Mouse (Mus musculus) gonadal fat pad, adult 2 months (tissue): Measurements from ENCODE around the gene Tas2r120. TPM values are rescaled to one million over a fixed set of nuclear protein-coding genes. Genes with fewer than 3 reads are reported as not detected.
"Not testable (repeated sequence)": the region's sequence is repeated elsewhere in the genome, so short reads cannot be mapped to it uniquely, and the experiment has no call there.

Experiments used
- DNase-seq: peaks from one replicate; pipeline ENCODE4 v3.0.0-alpha.2; 2012; ENCODE audit warnings: low read depth
- polyA plus RNA-seq: library from polyadenylated mRNA; depleted of rRNA; stranded (reverse); fragments of >200 nt; gene quantifications from 2 replicates; pipeline ENCODE4 v1.2.3, GENCODE M21; 2012; rRNA removed

Tas2r120 gene
- polyA plus RNA-seq = not detected in 2 replicates

DNA sequence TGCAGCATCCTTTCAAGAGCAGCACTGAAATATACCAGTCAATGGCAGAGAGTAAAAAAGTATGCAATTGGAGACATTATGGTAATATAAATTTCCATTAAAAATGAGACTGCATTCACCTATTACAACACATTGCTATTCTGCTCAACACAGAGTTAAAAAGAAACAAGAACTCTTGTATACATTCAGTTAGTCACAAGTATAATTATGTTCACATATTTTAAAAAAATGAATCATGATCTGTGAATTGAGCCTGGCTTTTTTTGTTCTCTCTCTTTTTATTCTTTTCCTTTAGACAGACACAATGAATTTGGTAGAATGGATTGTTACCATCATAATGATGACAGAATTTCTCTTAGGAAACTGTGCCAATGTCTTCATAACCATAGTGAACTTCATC, at the start of gene Tas2r120:
Tas2r120 (plus strand) TSS at position 301 of the 400 bp plus-strand sequence.
- no peak for DNase-seq

DNA sequence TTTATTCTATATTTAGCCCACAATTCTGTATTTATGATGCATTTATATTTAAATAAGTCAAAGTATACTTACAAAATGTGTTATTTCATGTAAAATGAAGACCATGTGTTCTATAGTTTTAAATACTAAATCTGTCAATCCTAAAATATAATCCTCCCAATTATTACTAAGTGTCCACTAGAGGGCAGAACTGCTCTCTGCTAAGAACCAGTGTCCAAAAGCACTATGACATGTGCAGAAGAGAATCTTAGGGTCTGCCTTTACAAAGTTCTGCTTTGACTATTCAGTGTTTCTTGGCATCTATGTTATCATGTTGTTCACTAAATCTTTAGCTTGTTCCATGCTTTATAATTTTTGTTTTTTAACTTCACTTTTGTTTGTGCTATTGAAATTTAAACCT, 7.4 kb upstream of the Tas2r120 start:
- no peak for DNase-seq

DNA sequence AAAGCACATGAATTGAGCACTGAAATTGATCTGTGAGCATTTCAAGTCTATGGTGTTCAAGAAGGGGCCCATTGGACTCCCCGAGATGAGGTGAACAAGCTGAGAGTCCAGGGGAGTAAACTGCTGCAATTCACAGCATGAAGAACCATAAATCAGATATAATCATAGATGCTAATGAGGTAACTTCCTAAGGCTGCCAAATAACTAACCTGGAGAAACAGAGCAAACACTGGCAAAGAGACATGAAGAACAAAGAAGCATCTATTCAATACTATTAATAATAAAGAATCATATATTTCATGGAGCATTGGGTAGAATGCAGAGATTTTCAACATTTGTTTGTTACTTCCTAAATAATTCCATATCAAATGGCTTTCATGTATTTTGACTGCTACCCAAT, 5.3 kb upstream of the Tas2r120 start, which contains the start of gene A630073D07Rik:
A630073D07Rik (minus strand) TSS at position 101 of the 400 bp plus-strand sequence.
- DNase-seq = no peak

DNA sequence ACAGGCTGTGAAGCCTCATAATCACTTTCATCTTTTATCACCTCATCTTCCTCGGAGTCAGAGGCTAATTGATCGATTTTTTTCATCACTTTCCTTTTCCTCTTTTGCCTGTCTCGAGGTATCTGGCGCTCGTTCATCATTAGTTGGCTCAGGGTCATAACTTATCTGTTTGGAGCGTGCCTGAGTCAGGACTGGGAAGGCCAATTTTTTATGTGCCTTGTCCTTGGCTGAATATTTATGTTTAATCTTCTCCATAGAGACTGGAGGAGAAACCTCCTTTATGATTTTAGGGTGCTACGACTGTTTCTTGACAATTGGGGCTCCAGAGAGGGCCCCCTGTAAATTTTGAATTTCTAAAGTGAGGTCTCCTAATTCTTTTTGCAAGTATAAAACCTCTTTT, 34.8 kb downstream of the Tas2r120 start:
- not testable (repeated sequence) for DNase-seq

DNA sequence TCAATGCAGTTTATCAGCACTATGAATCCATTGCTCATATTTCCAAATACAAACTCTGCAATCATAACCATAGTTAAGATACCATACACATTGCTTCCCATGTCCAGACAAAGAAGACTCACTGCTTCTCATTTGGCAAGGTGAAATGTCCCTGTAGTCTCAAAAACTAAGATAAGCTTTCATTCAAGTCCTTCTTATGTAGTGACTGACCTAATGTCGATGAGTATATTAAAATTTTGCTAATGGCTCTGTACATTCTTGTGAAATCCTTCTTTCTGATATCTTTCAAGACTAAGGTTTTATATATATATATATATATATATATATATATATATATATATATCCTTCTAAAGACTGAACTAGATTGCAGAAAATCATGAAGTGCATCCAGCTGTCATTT, 44.2 kb downstream of the Tas2r120 start, which contains the start of gene Tas2r121:
Tas2r121 (minus strand) TSS at position 101 of the 400 bp plus-strand sequence.
- no peak for DNase-seq

Other genes starting within 250 kb of the Tas2r120 start
- gene Prh1, start 87.1 kb upstream of the Tas2r120 start, polyA plus RNA-seq = not detected in 2 replicates
- gene Prp2, start 61.0 kb upstream of the Tas2r120 start, polyA plus RNA-seq = not detected in 2 replicates
- gene A630073D07Rik, start 5.4 kb upstream of the Tas2r120 start, polyA plus RNA-seq = not detected in 2 replicates
- not detected in 2 replicates for gene Tas2r121, start 44.1 kb downstream of the Tas2r120 start, polyA plus RNA-seq
- not detected in 2 replicates for gene Tas2r122, start 55.0 kb downstream of the Tas2r120 start, polyA plus RNA-seq
- not detected in 2 replicates for gene Tas2r115, start 81.1 kb downstream of the Tas2r120 start, polyA plus RNA-seq
- not detected in 2 replicates for gene Tas2r124, start 97.8 kb downstream of the Tas2r120 start, polyA plus RNA-seq
- gene Tas2r102, start 105.2 kb downstream of the Tas2r120 start, polyA plus RNA-seq = not detected in 2 replicates
- not detected in 2 replicates for gene Tas2r136, start 121.2 kb downstream of the Tas2r120 start, polyA plus RNA-seq
- not detected in 2 replicates for gene Tas2r117, start 145.9 kb downstream of the Tas2r120 start, polyA plus RNA-seq
- gene Tas2r123, start 190.2 kb downstream of the Tas2r120 start, polyA plus RNA-seq = not detected in 2 replicates
- not detected in 2 replicates for gene Tas2r116, start 198.5 kb downstream of the Tas2r120 start, polyA plus RNA-seq
- gene Tas2r110, start 211.1 kb downstream of the Tas2r120 start, polyA plus RNA-seq = not detected in 2 replicates
- gene Tas2r113, start 236.1 kb downstream of the Tas2r120 start, polyA plus RNA-seq = not detected in 2 replicates